Comparison of ENCODE assay signal across 25 mouse cellular contexts in the genomic region with DNA sequence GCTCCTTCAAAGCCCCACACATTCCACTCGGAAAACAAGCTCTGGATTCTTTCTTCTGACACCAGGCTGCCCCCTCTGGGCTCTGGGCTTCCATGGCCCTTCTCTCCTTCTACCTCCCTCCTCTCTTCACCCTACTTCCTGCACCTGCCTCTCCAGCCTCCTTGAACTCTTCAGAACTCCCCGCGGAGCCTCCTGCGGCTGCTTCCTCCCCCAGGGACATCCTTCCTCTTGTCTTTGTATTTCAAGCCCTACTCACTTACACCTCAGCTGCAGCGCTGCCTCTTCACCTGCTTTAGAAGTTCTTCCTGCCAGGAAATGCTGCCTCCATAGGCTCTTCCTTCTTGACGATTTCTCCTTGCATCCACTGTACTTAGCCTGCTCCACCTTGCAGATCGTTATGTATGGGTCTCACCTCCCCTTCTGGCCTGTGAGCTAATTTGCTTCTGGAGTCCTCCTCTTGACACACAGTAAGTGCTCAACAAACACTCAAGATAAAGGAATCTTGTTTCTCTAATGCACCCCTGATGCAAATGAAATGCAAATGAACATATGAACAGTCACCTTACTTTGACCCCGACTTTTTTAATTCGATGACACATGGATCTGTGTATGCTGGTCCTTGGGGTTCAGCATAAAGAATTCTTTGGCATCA.
DNase-seq lines count a peak whose midpoint lies in the region; ATAC-seq and TF ChIP-seq lines count a peak whose summit lies in the region.
"Had no signal": no experiment of that assay in that cellular context is flagged by ENCODE, and none has a peak within 500 bp of the region (broad histone marks: within the 10 kb centered on the region; RNA-seq: fewer than 3 reads in every experiment).

No protein-coding gene starts in this region.

- H3K4me3 ChIP-seq in lung, postnatal 0 days (ENCODE audit: low read depth, low read length), result no peak overlapping the region
- no peak overlapping the region for H3K4me3 ChIP-seq in myocyte
- H3K4me3 ChIP-seq: embryonic facial prominence, embryonic 12.5 days; forebrain, embryonic 10.5 days; gastrocnemius, adult 2 months; heart, adult 2 months; heart, embryonic 13.5 days; left cerebral cortex, adult 2 months; liver, embryonic 12.5 days; midbrain, embryonic 13.5 days; stomach, embryonic 15.5 days had no signal

- no peak for TF ChIP-seq POLR2A in myocyte (IDR thresholded peaks at IDR 0.05; ENCODE audit: insufficient read length, low read depth)

- TF ChIP-seq EP300 in lung, postnatal 0 days (IDR thresholded peaks at IDR 0.05), result no peak

- no peak overlapping the region for H3K27ac ChIP-seq in lung, postnatal 0 days (ENCODE audit: low read length)
- H3K27ac ChIP-seq: embryonic facial prominence, embryonic 12.5 days; forebrain, embryonic 10.5 days; heart, adult 2 months; heart, embryonic 13.5 days; hindbrain, embryonic 14.5 days; left cerebral cortex, adult 2 months; liver, embryonic 12.5 days; midbrain, embryonic 13.5 days had no signal

- peak; percentile 66 for DNase-seq in lung, postnatal 0 days (ENCODE audit: low spot score)
- DNase-seq in lung, postnatal 36 days, result no peak
- DNase-seq in NIH3T3 (ENCODE audit: low read depth), result peak; percentile 27
- peak; percentile 68 for DNase-seq in thymus, postnatal 14 days
- DNase-seq in urinary bladder, postnatal 10 days (ENCODE audit: low spot score), result no peak
- no peak for DNase-seq in right cerebral cortex, postnatal 36 days (ENCODE audit: low spot score in 2 of 2)
- DNase-seq: cerebellum, adult 8-10 months; cerebellum, postnatal 25 days; embryo, embryonic 11 days; gastrocnemius, adult 2 months; heart, adult 2 months; kidney, postnatal 25 days; liver, postnatal 0 days had no signal

- H3K4me2 ChIP-seq in lung, postnatal 0 days (replicated peaks; ENCODE audit: low read depth, low read length), result no peak overlapping the region
- peak overlapping the region; percentile 47 for H3K4me2 ChIP-seq in myocyte (ENCODE audit: low read depth)
- H3K4me2 ChIP-seq: embryonic facial prominence, embryonic 12.5 days; heart, embryonic 13.5 days; hindbrain, embryonic 14.5 days; liver, embryonic 12.5 days; midbrain, embryonic 13.5 days; stomach, embryonic 15.5 days had no signal

- no peaks in the 10 kb centered on the region for H3K9me3 ChIP-seq in lung, postnatal 0 days (ENCODE audit: low read length)
- H3K9me3 ChIP-seq: embryonic facial prominence, embryonic 12.5 days; forebrain, embryonic 10.5 days; heart, embryonic 13.5 days; liver, embryonic 12.5 days; midbrain, embryonic 13.5 days; stomach, embryonic 15.5 days had no signal

- 30% methylated on average over 9 of the region's 9 CpGs for WGBS in lung, postnatal 0 days

- ATAC-seq in lung, postnatal 0 days, result peak; percentile 54
- ATAC-seq in cerebellum, adult (ENCODE audit: insufficient number of reproducible peaks, low FRiP score, low TSS enrichment), result no peak
- ATAC-seq: forebrain, embryonic 16.5 days; intestine, postnatal 0 days; liver, embryonic 12.5 days; midbrain, embryonic 13.5 days had no signal

- no peak overlapping the region for H3ac ChIP-seq in myocyte (ENCODE audit: control insufficient read depth, insufficient read length)

- no peaks in the 10 kb centered on the region for H3K79me2 ChIP-seq in myocyte (ENCODE audit: control insufficient read depth, insufficient read depth)

- no peaks in the 10 kb centered on the region for H3K36me3 ChIP-seq in lung, postnatal 0 days (ENCODE audit: insufficient read depth, low read length)
- no peaks in the 10 kb centered on the region for H3K36me3 ChIP-seq in myocyte (ENCODE audit: control insufficient read depth, insufficient read depth)
- H3K36me3 ChIP-seq: embryonic facial prominence, embryonic 12.5 days; forebrain, embryonic 10.5 days; heart, embryonic 13.5 days; liver, embryonic 12.5 days; midbrain, embryonic 13.5 days; stomach, embryonic 15.5 days had no signal

- no peak for TF ChIP-seq CTCF in lung, postnatal 0 days (IDR thresholded peaks at IDR 0.05)

- no peaks in the 10 kb centered on the region for H3K27me3 ChIP-seq in lung, postnatal 0 days (replicated peaks; ENCODE audit: insufficient read depth, low read length)
- no peaks in the 10 kb centered on the region for H3K27me3 ChIP-seq in myocyte (ENCODE audit: control insufficient read depth, insufficient read depth, insufficient read length)
- H3K27me3 ChIP-seq: midbrain, embryonic 13.5 days had no signal

- no peak overlapping the region for H3K9ac ChIP-seq in lung, postnatal 0 days (replicated peaks; ENCODE audit: low read depth)
- H3K9ac ChIP-seq: embryonic facial prominence, embryonic 12.5 days; heart, embryonic 13.5 days; hindbrain, embryonic 14.5 days; liver, embryonic 12.5 days; liver, postnatal 0 days; midbrain, embryonic 13.5 days; stomach, embryonic 15.5 days had no signal

- H3K4me1 ChIP-seq in lung, postnatal 0 days (ENCODE audit: insufficient read depth, low read depth, low read length), result peaks cover 3% of the 10 kb centered on the region; the same call in 1 of the 2 replicates
- H3K4me1 ChIP-seq: liver, embryonic 12.5 days had no signal

TF ChIP-seq in myocyte, 11 proteins besides CTCF, POLR2A, EP300 and RAD21:
- TF ChIP-seq REST (IDR thresholded peaks at IDR 0.05; ENCODE audit: insufficient read depth, insufficient read length) (no peak), TCF12 (IDR thresholded peaks at IDR 0.05; ENCODE audit: insufficient read depth, poor library complexity, severe bottlenecking) (no peak), POLR2AphosphoS2 (IDR thresholded peaks at IDR 0.05; ENCODE audit: insufficient read length, low read depth) (no peak), USF1 (IDR thresholded peaks at IDR 0.05; ENCODE audit: low read depth) (no peak), E2F4 (IDR thresholded peaks at IDR 0.05; ENCODE audit: insufficient read depth) (no peak), MYOD1 (IDR thresholded peaks at IDR 0.05; ENCODE audit: control insufficient read depth in 1 of 3, insufficient read length in 2 of 3, low read depth in 2 of 3) (no peak), TCF3 (IDR thresholded peaks at IDR 0.05; ENCODE audit: insufficient read length, low read depth) (no peak), MAX (IDR thresholded peaks at IDR 0.05; ENCODE audit: low read depth) (no peak), CEBPB (IDR thresholded peaks at IDR 0.05; ENCODE audit: insufficient read depth, poor library complexity, severe bottlenecking) (no peak), MYOG (IDR thresholded peaks at IDR 0.05; ENCODE audit: control insufficient read depth in 1 of 3, insufficient read depth in 1 of 3, insufficient read length in 2 of 3, low read depth in 2 of 3) (no peak), SRF (IDR thresholded peaks at IDR 0.05; ENCODE audit: control insufficient read depth, insufficient read length, low read depth) (no peak)
TF ChIP-seq in myocyte: peak in this region for 0.

Comparison
In these comparisons a context has a peak if more than half of its experiments do, and no peak if none do; other contexts are left out.
1. DNase-seq: peak in lung, postnatal 0 days (single experiment), NIH3T3 (single experiment) and thymus, postnatal 14 days (single experiment); none in lung, postnatal 36 days (single experiment), urinary bladder, postnatal 10 days (single experiment) and right cerebral cortex, postnatal 36 days (0 of 2).